Mouse (Mus musculus) granulocyte monocyte progenitor cell, adult 5-6 weeks (primary cell): ENCODE data around the gene Tmc1. TPM values are rescaled to one million over a fixed set of nuclear protein-coding genes. Genes with fewer than 3 reads are reported as not detected.

Experiments
- ATAC-seq: replicated peaks from 2 replicates; pipeline ENCODE4 v1.8.0; 2016; ENCODE audit warnings: mild to moderate bottlenecking, moderate TSS enrichment, inconsistent platforms; ENCODE audit not compliant: poor library complexity, severe bottlenecking
- total RNA-seq, 2 experiments: library from RNA; stranded (forward) in 1 of 2; stranded (reverse) in 1 of 2; fragments of 200-712, 200-1000 nt in 1 of 2; fragments of >200 nt in 1 of 2; fragmentation: Nextera tagmentation in 1 of 2; gene quantifications; 2 replicates each; pipeline ENCODE4 v1.2.3; 2014 to 2017

Tmc1 gene
- total RNA-seq, 2 experiments from 2014 or later, result not detected

DNA sequence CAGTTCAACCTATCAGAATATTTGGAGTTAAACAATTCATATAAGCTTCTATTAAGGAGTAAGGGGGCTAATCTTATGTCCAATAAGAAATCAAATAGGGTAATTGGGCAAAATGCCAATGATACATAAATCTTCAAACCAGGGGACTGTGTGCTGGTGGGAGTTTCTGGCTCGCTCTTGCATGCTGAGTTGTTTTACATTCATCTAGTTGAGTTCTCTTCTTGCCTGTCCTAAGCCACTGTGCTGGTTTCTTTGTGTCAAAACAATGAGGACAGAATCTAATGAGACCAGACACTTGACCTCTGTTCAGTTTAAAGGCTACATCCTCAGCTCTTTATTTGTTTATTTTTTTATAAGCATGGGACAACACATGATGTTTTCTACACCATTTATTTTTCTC lies 119.1 kb downstream of the Tmc1 start:
- ATAC-seq, result no peak

- no peak for ATAC-seq
These were observed 154.5 kb downstream of the Tmc1 start for GRCm38 (mm10) chr19:20799460-20799859.

GRCm38 (mm10) chr19:20797558-20798101 lies 156.4 kb downstream of the Tmc1 start:
- ATAC-seq, result peak; percentile 63

GRCm38 (mm10) chr19:20796001-20796400 lies 158.0 kb downstream of the Tmc1 start:
- no peak for ATAC-seq

- no peak for ATAC-seq
These were observed 159.0 kb downstream of the Tmc1 start for GRCm38 (mm10) chr19:20794999-20795398.

DNA sequence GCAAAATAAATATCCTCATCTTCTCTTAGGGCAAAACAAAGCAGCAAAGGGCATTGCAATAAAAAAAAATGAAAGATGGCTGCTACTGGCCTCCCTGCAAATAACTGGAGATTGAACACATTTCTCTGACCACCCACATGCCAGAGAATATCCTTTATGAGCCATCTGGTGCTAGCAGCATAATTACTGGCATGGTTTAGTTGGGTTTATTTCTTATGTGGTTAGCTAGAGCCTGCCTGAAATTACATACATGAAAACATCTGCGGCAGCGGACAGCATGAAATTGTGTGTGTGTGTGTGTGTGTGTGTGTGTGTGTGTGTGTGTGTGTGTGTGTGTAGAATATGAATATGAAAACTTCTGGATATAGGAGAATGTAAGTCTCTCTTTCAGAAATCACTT lies 161.2 kb downstream of the Tmc1 start:
- no peak for ATAC-seq

DNA sequence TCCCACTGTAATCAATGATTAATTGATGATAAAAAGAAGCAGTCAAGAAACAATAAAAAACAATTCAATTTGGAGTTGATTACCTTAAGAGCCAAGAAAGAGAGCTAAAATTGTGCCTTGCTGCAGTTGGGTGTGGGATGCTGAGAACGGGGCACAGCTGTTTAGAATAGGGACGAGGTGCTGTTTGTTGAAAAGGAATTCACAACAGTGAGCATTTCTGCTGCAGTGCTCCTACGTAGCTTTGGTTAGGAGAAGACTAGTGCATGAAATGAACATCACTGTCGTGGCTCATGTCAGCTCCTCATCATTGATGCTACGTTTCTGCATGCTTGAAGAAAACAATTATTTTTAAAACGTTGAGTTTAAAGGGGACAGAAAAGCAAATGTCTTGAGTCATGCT lies 166.7 kb downstream of the Tmc1 start:
- no peak for ATAC-seq

GRCm38 (mm10) chr19:20775681-20776080 lies 178.3 kb downstream of the Tmc1 start:
- no peak for ATAC-seq

DNA sequence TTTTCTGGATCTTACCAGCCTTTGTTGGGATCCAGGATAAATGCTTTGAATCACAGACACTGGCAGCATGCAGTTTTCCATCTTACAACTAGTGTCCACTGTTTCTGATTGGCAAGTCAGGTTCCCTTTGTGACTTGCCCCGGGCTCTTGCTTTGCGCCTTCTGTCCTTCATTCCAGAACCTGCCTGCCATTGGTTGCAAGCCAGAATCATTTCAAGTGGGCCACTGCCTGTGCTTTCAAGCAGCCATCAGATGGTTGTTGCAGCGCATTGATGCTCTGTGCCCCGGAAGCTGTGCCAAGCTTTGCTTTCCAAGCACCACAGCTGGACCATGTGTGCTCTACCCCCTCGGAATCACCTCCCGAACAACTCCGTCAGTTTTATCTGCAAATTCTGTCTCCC lies 180.1 kb downstream of the Tmc1 start:
- ATAC-seq, result no peak

DNA sequence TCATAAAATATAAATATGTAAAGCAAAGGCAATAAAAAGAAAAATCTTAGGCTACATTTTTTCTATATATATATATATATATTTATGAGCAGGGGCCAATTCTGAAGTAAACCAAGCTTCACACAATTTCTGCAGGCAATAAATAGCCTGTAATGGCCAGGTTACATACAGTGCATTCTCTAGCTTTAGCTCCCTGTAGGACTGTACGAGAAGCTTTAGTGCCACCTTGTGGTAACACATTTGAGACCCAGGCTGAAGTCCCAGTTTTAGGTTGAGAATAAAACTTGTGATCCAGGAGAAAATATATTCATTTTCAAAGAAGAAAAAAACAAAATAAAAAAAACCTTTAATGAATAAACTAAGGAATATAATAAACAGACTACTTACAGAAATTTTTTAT lies 189.8 kb downstream of the Tmc1 start:
- ATAC-seq, result 0 out of 2 replicates have a peak, but pooled peaks have one; percentile 35

- ATAC-seq, result no peak
These were observed 192.2 kb downstream of the Tmc1 start for GRCm38 (mm10) chr19:20761675-20762426.

GRCm38 (mm10) chr19:20761119-20761518 lies 192.9 kb downstream of the Tmc1 start:
- ATAC-seq, result no peak

GRCm38 (mm10) chr19:20744630-20745029 lies 209.4 kb downstream of the Tmc1 start:
- no peak for ATAC-seq

Other genes starting within 250 kb of the Tmc1 start
- gene Aldh1a7, start 226.6 kb downstream of the Tmc1 start, total RNA-seq (2014; fragmentation: Nextera tagmentation), result not detected in 2 replicates
- 0.39 TPM in 1 of 2 replicates, not detected in the other for gene Aldh1a7, start 226.6 kb downstream of the Tmc1 start, total RNA-seq (2017)